Mouse (Mus musculus): Measurements from ENCODE around the gene Polr2m.

GRCm38 (mm10) chr9:71478596-71478995, 7.1 kb downstream of the Polr2m start:
- TF ChIP-seq CTCF (IDR thresholded peaks at IDR 0.05; ENCODE audit: insufficient read depth, low read depth, low read length): no peak
- TF ChIP-seq POLR2A (IDR thresholded peaks at IDR 0.05; ENCODE audit: insufficient read depth, low read depth, low read length): no peak

All from olfactory bulb, adult 2 months (tissue).